Mouse (Mus musculus): ENCODE results near the gene Car7. TPM values are rescaled to one million over a fixed set of nuclear protein-coding genes. Genes with fewer than 3 reads are reported as not detected.

Gene Car7
- polyA plus RNA-seq, 1 experiment from 2014 or later, result 1.5 TPM

DNA sequence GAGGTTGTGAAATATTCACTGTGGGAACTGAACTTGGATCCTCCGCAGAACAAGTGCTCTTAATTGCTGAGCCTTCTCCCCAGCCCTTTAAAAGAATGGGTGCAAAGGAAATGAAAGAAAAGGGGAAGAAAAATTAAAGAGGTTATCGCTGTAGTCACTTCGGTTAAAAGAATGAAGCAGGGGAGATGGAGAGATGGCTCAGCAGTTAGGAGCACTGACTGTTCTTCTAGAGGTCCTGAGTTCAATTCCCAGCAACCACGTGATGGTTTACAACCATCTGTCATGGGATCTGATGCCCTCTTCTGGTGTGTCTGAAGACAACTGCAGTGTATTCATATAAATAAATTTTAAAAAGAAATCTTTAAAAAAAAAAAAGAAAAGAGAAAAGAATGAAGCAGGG is 1.5 kb downstream of the Car7 start:
- no peak overlapping the region for H3K9ac ChIP-seq (ENCODE audit: low read length)
- H3K4me3 ChIP-seq (replicated peaks; ENCODE audit: low read length), result no peak overlapping the region
- H3K4me1 ChIP-seq (ENCODE audit: control insufficient read depth, insufficient read depth, low read length), result peaks cover 16% of the 10 kb centered on the region
- peaks cover 20% of the 10 kb centered on the region for H3K27me3 ChIP-seq (ENCODE audit: control insufficient read depth, insufficient read depth, low read length)
- H3K27ac ChIP-seq (ENCODE audit: low read length), result no peak overlapping the region
- ATAC-seq (ENCODE audit: insufficient read depth, low FRiP score), result no peak
- H3K36me3 ChIP-seq (ENCODE audit: control insufficient read depth, insufficient read depth, low read length), result no peaks in the 10 kb centered on the region
- 78% methylated on average over 4 of the region's 4 CpGs for WGBS
- no peaks in the 10 kb centered on the region for H3K9me3 ChIP-seq (replicated peaks; ENCODE audit: control insufficient read depth, low read length)
- peak overlapping the region; percentile 91; the same call in 1 of the 2 replicates for H3K4me2 ChIP-seq (ENCODE audit: low read depth, low read length)

DNA sequence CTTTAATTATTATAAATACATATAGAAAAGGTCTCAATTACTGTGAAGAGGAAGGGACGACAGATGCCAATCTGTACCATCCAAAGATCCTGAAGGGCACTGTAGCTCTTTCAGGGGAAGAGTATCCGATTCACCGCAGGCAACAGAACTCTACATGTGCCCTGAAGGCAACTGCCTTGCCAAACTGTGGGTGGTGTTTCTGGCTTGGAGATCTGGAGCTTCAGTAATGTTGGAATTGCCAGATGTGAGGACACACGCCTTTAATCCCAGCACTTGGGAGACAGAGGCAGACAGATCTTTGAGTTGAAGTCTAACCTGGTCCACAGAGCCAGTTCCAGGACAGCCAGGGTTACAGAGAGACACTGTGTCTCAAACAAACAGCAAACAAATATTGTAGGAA is 4.4 kb downstream of the Car7 start:
- H3K4me3 ChIP-seq (replicated peaks; ENCODE audit: low read length), result no peak overlapping the region
- 93% methylated on average over 4 of the region's 4 CpGs for WGBS
- H3K4me2 ChIP-seq (ENCODE audit: low read depth, low read length), result no peak overlapping the region
- no peaks in the 10 kb centered on the region for H3K36me3 ChIP-seq (ENCODE audit: control insufficient read depth, insufficient read depth, low read length)
- no peak overlapping the region for H3K27ac ChIP-seq (ENCODE audit: low read length)
- no peaks in the 10 kb centered on the region for H3K9me3 ChIP-seq (replicated peaks; ENCODE audit: control insufficient read depth, low read length)
- H3K27me3 ChIP-seq (ENCODE audit: control insufficient read depth, insufficient read depth, low read length), result peaks cover 46% of the 10 kb centered on the region
- peaks cover 12% of the 10 kb centered on the region; the same call in 1 of the 2 replicates for H3K4me1 ChIP-seq (ENCODE audit: control insufficient read depth, insufficient read depth, low read length)
- H3K9ac ChIP-seq (ENCODE audit: low read length), result no peak overlapping the region
- ATAC-seq (ENCODE audit: insufficient read depth, low FRiP score), result no peak

DNA sequence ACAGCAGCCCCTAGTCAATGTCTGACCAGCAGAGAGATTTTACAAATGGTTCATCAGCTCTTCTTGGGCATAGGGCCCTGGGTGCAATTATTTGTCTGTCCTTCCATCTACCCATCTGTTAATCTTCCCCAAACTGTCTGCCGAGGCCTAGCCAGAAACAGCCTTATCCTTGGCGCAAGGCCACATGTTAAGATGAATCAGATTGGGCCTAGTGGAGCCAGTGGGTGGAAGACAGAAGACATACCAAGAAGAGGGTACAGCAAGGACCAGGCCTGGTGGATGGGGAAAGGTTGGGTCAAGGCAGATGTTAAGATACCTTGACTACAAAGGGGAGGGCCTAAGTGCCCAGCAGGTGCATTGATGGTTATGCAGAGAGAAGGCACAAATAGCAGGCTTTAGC is 5.1 kb downstream of the Car7 start:
- H3K4me1 ChIP-seq (ENCODE audit: control insufficient read depth, insufficient read depth, low read length), result peaks cover 12% of the 10 kb centered on the region; the same call in 1 of the 2 replicates
- H3K9ac ChIP-seq (ENCODE audit: low read length), result no peak overlapping the region
- 76% methylated on average over 2 of the region's 2 CpGs for WGBS
- H3K36me3 ChIP-seq (ENCODE audit: control insufficient read depth, insufficient read depth, low read length), result no peaks in the 10 kb centered on the region
- H3K27me3 ChIP-seq (ENCODE audit: control insufficient read depth, insufficient read depth, low read length), result peaks cover 46% of the 10 kb centered on the region
- H3K9me3 ChIP-seq (replicated peaks; ENCODE audit: control insufficient read depth, low read length), result no peaks in the 10 kb centered on the region
- H3K4me3 ChIP-seq (replicated peaks; ENCODE audit: low read length), result no peak overlapping the region
- ATAC-seq (ENCODE audit: insufficient read depth, low FRiP score), result no peak
- no peak overlapping the region for H3K27ac ChIP-seq (ENCODE audit: low read length)
- H3K4me2 ChIP-seq (ENCODE audit: low read depth, low read length), result no peak overlapping the region

DNA sequence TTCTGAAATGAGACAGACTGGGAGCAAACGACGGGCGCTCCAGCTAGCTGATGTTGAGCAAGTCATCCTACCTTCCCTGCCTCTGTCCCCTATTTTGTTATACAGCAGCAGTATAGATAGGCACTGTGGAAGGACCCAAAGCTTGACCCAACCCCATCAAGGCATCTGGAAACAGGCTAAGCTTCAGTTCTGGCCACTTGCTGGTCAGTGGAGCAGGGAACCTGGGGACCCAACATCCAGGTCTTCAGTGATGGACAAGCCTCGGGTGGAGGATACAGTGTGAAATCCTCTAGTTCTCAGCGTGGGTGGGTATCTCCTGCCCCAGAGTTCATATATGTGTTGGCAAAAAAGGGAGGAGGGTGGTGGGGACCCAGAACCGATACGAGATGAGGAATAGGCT is 5.7 kb downstream of the Car7 start:
- peaks cover 46% of the 10 kb centered on the region for H3K27me3 ChIP-seq (ENCODE audit: control insufficient read depth, insufficient read depth, low read length)
- no peak for ATAC-seq (ENCODE audit: insufficient read depth, low FRiP score)
- H3K36me3 ChIP-seq (ENCODE audit: control insufficient read depth, insufficient read depth, low read length), result no peaks in the 10 kb centered on the region
- 0 out of 2 replicates have a peak overlapping the region, but pooled peaks have one; percentile 97 for H3K4me2 ChIP-seq (ENCODE audit: low read depth, low read length)
- peaks cover 11% of the 10 kb centered on the region; the same call in 1 of the 2 replicates for H3K4me1 ChIP-seq (ENCODE audit: control insufficient read depth, insufficient read depth, low read length)
- H3K9me3 ChIP-seq (replicated peaks; ENCODE audit: control insufficient read depth, low read length), result no peaks in the 10 kb centered on the region
- WGBS, result 43% methylated on average over 7 of the region's 7 CpGs
- H3K27ac ChIP-seq (ENCODE audit: low read length), result no peak overlapping the region
- no peak overlapping the region for H3K4me3 ChIP-seq (replicated peaks; ENCODE audit: low read length)
- no peak overlapping the region for H3K9ac ChIP-seq (ENCODE audit: low read length)

DNA sequence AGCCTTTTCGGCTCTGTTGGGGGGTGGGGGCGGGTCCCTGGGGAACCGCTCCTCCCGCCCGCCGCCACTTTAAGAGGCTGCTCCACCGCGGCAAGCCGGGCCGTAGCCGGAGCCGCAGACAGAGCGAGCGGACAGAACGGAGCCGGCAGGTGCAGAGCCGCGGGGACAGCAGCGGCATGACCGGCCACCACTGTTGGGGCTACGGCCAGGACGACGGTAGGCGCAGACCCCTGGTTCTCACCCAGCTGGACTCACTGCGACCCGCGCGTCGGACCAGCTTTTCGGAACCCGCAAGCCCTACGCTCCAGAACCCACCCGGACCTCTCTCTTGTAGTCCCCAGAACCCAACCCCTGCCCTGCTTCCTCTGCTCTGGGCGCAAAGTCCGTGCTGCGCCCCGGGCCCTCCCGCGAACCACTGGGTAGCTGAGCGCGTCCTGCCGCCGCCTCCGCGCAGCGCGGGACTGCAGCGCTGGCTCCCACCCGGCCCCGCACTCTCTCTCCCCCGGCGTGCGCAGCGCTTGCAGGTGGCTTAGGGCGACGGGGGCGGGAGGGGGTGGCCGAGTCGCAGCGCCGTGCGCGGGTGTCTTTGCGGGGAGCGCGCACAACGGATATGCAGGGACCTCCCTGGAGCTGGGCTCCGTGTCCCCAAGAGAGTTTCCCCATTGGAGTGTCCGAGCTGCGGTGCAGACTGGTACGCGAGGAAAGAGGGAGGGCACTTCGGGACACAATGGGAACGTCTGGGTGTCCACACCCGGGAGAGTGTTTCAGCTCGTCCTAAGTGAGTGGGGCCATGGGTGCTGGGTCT is 6.4 kb downstream of the Car7 start:
- H3K27me3 ChIP-seq (ENCODE audit: control insufficient read depth, insufficient read depth, low read length), result peaks cover 46% of the 10 kb centered on the region
- H3K4me2 ChIP-seq (ENCODE audit: low read depth, low read length), result peak overlapping the region; percentile 97
- peak; percentile 30; the same call in 1 of the 2 replicates for ATAC-seq (ENCODE audit: insufficient read depth, low FRiP score)
- H3K4me1 ChIP-seq (ENCODE audit: control insufficient read depth, insufficient read depth, low read length), result peaks cover 9% of the 10 kb centered on the region; the same call in 1 of the 2 replicates
- no peak overlapping the region for H3K27ac ChIP-seq (ENCODE audit: low read length)
- peak overlapping the region; percentile 50 for H3K4me3 ChIP-seq (replicated peaks; ENCODE audit: low read length)
- under 1% methylated on average over 62 of the region's 76 CpGs for WGBS
- H3K36me3 ChIP-seq (ENCODE audit: control insufficient read depth, insufficient read depth, low read length), result no peaks in the 10 kb centered on the region
- peak overlapping the region; percentile 65 for H3K9ac ChIP-seq (ENCODE audit: low read length)
- no peaks in the 10 kb centered on the region for H3K9me3 ChIP-seq (replicated peaks; ENCODE audit: control insufficient read depth, low read length)

DNA sequence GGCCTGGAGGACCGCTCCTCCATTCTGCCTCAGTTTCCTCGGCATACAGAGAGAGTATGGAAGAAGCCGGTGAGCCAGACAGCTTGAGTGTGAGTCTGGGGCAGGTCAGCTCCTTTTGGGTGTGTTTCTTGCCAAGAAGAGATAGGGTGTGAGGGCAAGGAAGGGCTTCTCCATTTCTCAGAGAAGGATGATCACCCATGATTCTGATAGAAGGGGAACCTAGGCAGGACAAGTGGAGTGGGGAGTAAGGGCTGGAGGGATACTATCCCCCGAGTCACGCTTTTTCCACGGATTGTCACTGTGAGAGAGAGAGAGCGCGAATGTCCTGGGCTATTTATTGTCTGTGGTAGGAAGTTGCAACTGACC is 7.0 kb downstream of the Car7 start:
- H3K27me3 ChIP-seq (ENCODE audit: control insufficient read depth, insufficient read depth, low read length), result peaks cover 46% of the 10 kb centered on the region
- no peaks in the 10 kb centered on the region for H3K9me3 ChIP-seq (replicated peaks; ENCODE audit: control insufficient read depth, low read length)
- no peak overlapping the region for H3K27ac ChIP-seq (ENCODE audit: low read length)
- no peak for ATAC-seq (ENCODE audit: insufficient read depth, low FRiP score)
- WGBS, result 16% methylated on average over 8 of the region's 8 CpGs
- peak overlapping the region; percentile 50 for H3K4me3 ChIP-seq (replicated peaks; ENCODE audit: low read length)
- H3K36me3 ChIP-seq (ENCODE audit: control insufficient read depth, insufficient read depth, low read length), result no peaks in the 10 kb centered on the region
- peak overlapping the region; percentile 97 for H3K4me2 ChIP-seq (ENCODE audit: low read depth, low read length)
- H3K4me1 ChIP-seq (ENCODE audit: control insufficient read depth, insufficient read depth, low read length), result peaks cover 9% of the 10 kb centered on the region; the same call in 1 of the 2 replicates
- peak overlapping the region; percentile 65 for H3K9ac ChIP-seq (ENCODE audit: low read length)

DNA sequence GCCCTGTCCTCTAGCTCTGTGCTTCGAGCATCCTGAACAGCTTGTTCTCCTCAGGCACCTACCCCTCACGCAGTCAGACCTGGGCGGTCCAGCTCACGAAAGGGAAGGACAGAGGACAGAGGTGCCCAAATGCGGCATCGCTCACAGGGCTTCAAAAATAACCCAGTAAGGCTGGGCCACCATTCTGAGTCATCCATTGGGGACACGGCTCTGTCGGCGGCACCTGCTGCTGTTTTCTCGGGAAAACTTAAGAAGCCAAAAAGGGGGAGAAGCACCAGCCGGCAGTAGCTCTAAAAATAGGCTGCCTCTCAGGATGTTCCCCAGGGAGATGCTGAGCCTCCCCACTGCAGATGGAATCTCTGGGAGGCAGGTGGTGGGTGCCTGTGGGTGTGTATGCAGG is 7.7 kb downstream of the Car7 start:
- H3K4me3 ChIP-seq (replicated peaks; ENCODE audit: low read length), result no peak overlapping the region
- H3K27ac ChIP-seq (ENCODE audit: low read length), result no peak overlapping the region
- peaks cover 46% of the 10 kb centered on the region for H3K27me3 ChIP-seq (ENCODE audit: control insufficient read depth, insufficient read depth, low read length)
- H3K4me1 ChIP-seq (ENCODE audit: control insufficient read depth, insufficient read depth, low read length), result peaks cover 9% of the 10 kb centered on the region; the same call in 1 of the 2 replicates
- no peaks in the 10 kb centered on the region for H3K36me3 ChIP-seq (ENCODE audit: control insufficient read depth, insufficient read depth, low read length)
- WGBS, result 12% methylated on average over 11 of the region's 11 CpGs
- no peak overlapping the region for H3K9ac ChIP-seq (ENCODE audit: low read length)
- no peaks in the 10 kb centered on the region for H3K9me3 ChIP-seq (replicated peaks; ENCODE audit: control insufficient read depth, low read length)
- H3K4me2 ChIP-seq (ENCODE audit: low read depth, low read length), result no peak overlapping the region
- ATAC-seq (ENCODE audit: insufficient read depth, low FRiP score), result no peak

DNA sequence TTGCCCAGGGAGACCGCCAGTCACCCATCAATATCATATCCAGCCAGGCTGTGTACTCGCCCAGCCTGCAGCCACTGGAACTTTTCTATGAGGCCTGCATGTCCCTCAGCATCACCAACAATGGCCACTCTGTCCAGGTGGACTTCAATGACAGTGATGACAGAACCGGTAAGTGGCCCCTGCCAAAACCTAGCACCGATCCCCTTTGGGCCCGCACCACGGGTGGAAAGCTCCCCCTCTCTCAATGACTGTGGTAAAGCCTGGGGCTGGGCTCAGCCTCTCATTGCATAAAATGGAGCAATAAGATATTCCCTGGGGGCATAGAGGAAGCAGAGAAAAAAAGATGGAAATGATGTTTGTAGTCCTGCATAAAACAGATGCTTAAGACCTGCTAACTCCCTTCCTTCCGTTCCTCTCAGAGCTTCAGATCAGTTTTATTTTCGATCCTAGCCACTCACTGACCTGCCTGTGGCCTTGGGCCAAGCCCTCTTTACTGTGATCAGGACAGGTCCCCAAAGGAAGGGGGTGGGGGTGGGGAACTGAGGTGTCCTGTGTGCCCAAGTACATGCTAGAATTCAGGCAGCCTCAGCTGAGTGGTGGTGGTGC is 9.1 kb downstream of the Car7 start:
- Histone ChIP-seq H3K27ac (ENCODE audit: low read length) (no peak overlapping the region), H3K4me3 (replicated peaks; ENCODE audit: low read length) (no peak overlapping the region), H3K9me3 (replicated peaks; ENCODE audit: control insufficient read depth, low read length) (no peaks in the 10 kb centered on the region), H3K36me3 (ENCODE audit: control insufficient read depth, insufficient read depth, low read length) (no peaks in the 10 kb centered on the region), H3K9ac (ENCODE audit: low read length) (no peak overlapping the region), H3K27me3 (ENCODE audit: control insufficient read depth, insufficient read depth, low read length) (peaks cover 43% of the 10 kb centered on the region), H3K4me2 (ENCODE audit: low read depth, low read length) (no peak overlapping the region), H3K4me1 (ENCODE audit: control insufficient read depth, insufficient read depth, low read length) (peaks cover 9% of the 10 kb centered on the region; the same call in 1 of the 2 replicates)
- ATAC-seq (ENCODE audit: insufficient read depth, low FRiP score), result no peak
- 84% methylated on average over 8 of the region's 8 CpGs for WGBS

DNA sequence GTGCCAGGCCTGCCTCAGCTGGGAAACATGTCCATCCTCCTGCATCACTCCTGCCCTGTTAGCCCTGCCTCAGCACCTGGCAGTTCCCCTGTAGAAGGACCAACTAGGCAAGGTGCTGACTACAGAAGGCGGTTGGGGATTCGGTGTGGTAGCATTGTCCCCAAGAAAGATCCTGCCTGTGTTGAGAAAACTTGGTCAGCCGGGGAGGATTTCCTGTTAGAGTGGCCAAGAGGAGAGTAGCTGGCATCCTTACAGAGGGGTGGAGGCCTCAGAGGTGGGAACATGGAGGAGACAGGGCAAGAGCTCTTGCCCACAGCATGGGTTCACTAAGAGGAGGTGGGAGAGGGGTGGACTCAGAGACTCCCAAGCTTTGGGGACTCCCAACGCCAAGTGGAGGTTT is 20.7 kb downstream of the Car7 start:
- H3K36me3 ChIP-seq (ENCODE audit: control insufficient read depth, insufficient read depth, low read length), result no peaks in the 10 kb centered on the region
- no peak overlapping the region for H3K4me3 ChIP-seq (replicated peaks; ENCODE audit: low read length)
- H3K4me2 ChIP-seq (ENCODE audit: low read depth, low read length), result no peak overlapping the region
- H3K27ac ChIP-seq (ENCODE audit: low read length), result no peak overlapping the region
- H3K9me3 ChIP-seq (replicated peaks; ENCODE audit: control insufficient read depth, low read length), result no peaks in the 10 kb centered on the region
- WGBS, result 84% methylated on average over 4 of the region's 4 CpGs
- no peaks in the 10 kb centered on the region for H3K4me1 ChIP-seq (ENCODE audit: control insufficient read depth, insufficient read depth, low read length)
- ATAC-seq (ENCODE audit: insufficient read depth, low FRiP score), result no peak
- H3K9ac ChIP-seq (ENCODE audit: low read length), result no peak overlapping the region
- no peaks in the 10 kb centered on the region for H3K27me3 ChIP-seq (ENCODE audit: control insufficient read depth, insufficient read depth, low read length)
